Mouse (Mus musculus) embryonic stem cell, embryonic (primary cell): ENCODE results near the gene Me3.
"Not testable (repeated sequence)": the region's sequence is repeated elsewhere in the genome, so short reads cannot be mapped to it uniquely, and the experiment has no call there.

Experiments
- CTCF ChIA-PET, 4 experiments: fragments of 300-600 bp in 2 of 4; fragments of 350-600 bp in 2 of 4; sonication (Branson Sonifier 250); formaldehyde crosslinking; loops; one replicate each; lab custom pipeline; 2022; ENCODE audit warnings: inconsistent platforms in 2 of 4; lab: Charles Lee
- POLR2A ChIA-PET, 4 experiments: fragments of 300-600 bp in 2 of 4; fragments of 350-600 bp in 2 of 4; sonication (Branson Sonifier 250); formaldehyde crosslinking; loops; one replicate each; lab custom pipeline; 2022; ENCODE audit warnings: antibody characterized with exemption in 4 of 4, inconsistent platforms in 1 of 4; lab: Charles Lee

The Me3 gene

GRCm38 (mm10) chr7:89716226-89716625 lies 84.0 kb downstream of the Me3 start:
- ChIA-PET POLR2A (no interaction called here), CTCF (no interaction called here)

GRCm38 (mm10) chr7:89717521-89717920 lies 85.3 kb downstream of the Me3 start:
- ChIA-PET POLR2A (no interaction called here), CTCF (no interaction called here)

- ChIA-PET POLR2A (no interaction called here), CTCF (no interaction called here)
Measured at GRCm38 (mm10) chr7:89718264-89718663, 86.1 kb downstream of the Me3 start.

GRCm38 (mm10) chr7:89720256-89720655 lies 88.1 kb downstream of the Me3 start:
- CTCF ChIA-PET: no interaction called here
- POLR2A ChIA-PET: no interaction called here

- ChIA-PET CTCF (interaction anchor here in 1 of 4 experiments (0.6 kb wide), 1 partner anchor 398 kb away, joined by 3 read pairs; no protein-coding TSS in a partner anchor), POLR2A (no interaction called here)
Measured at GRCm38 (mm10) chr7:89726712-89727111, 94.5 kb downstream of the Me3 start.

- ChIA-PET CTCF (interaction anchor here in 1 of 4 experiments (0.6 kb wide), 1 partner anchor 1214 kb away, joined by 3 read pairs; no protein-coding TSS in a partner anchor), POLR2A (no interaction called here)
Measured at GRCm38 (mm10) chr7:89727615-89728014, 95.4 kb downstream of the Me3 start.

GRCm38 (mm10) chr7:89728393-89728792 lies 96.2 kb downstream of the Me3 start:
- ChIA-PET POLR2A (no interaction called here), CTCF (no interaction called here)

- CTCF ChIA-PET: no interaction called here
- POLR2A ChIA-PET: no interaction called here
Measured at GRCm38 (mm10) chr7:89730514-89730913, 98.3 kb downstream of the Me3 start.

GRCm38 (mm10) chr7:89731115-89731514 lies 98.9 kb downstream of the Me3 start:
- POLR2A ChIA-PET, CTCF ChIA-PET: not testable (repeated sequence)

GRCm38 (mm10) chr7:89748415-89748814 lies 116.2 kb downstream of the Me3 start:
- POLR2A ChIA-PET: no interaction called here
- CTCF ChIA-PET: no interaction called here

GRCm38 (mm10) chr7:89749183-89749582 lies 117.0 kb downstream of the Me3 start:
- ChIA-PET POLR2A (no interaction called here), CTCF (no interaction called here)

GRCm38 (mm10) chr7:89766678-89767508 lies 134.7 kb downstream of the Me3 start:
- POLR2A ChIA-PET: interaction anchor here in 1 of 4 experiments (0.7 kb wide), 1 partner anchor 43 kb away, joined by 3 read pairs; no protein-coding TSS in a partner anchor

GRCm38 (mm10) chr7:89769106-89769896 lies 137.1 kb downstream of the Me3 start:
- ChIA-PET CTCF (no interaction called here), POLR2A (no interaction called here)

More at GRCm38 (mm10) chr7:89766678-89767508, 134.7 kb downstream of the Me3 start:
- CTCF ChIA-PET: no interaction called here

- ChIA-PET CTCF (no interaction called here), POLR2A (no interaction called here)
Measured at GRCm38 (mm10) chr7:89770021-89770420, 137.8 kb downstream of the Me3 start.

GRCm38 (mm10) chr7:89772906-89773305 lies 140.7 kb downstream of the Me3 start:
- POLR2A ChIA-PET: interaction anchor here in 2 of 4 experiments (1.3 to 1.5 kb wide), 3 partner anchors 9 to 168 kb away, joined by 3 to 6 read pairs (median 4); partner anchors contain the start of gene Hikeshi (in 1 of the 2)
- CTCF ChIA-PET: no interaction called here

GRCm38 (mm10) chr7:89773352-89773921 lies 141.2 kb downstream of the Me3 start:
- ChIA-PET POLR2A (interaction anchor here in 2 of 4 experiments (1.3 to 1.5 kb wide), 3 partner anchors 10 to 167 kb away, joined by 3 to 6 read pairs (median 4); partner anchors contain the start of gene Hikeshi (in 1 of the 2)), CTCF (no interaction called here)

- ChIA-PET CTCF (interaction anchor here in 1 of 4 experiments (0.6 kb wide), 1 partner anchor 1642 kb away, joined by 3 read pairs; no protein-coding TSS in a partner anchor), POLR2A (interaction anchor here in 2 of 4 experiments (1.5 kb wide), 2 partner anchors 14 to 167 kb away, joined by 3 to 6 read pairs; partner anchors contain the start of gene Hikeshi (in 1 of the 2))
Measured at GRCm38 (mm10) chr7:89773926-89774325, 141.7 kb downstream of the Me3 start.

GRCm38 (mm10) chr7:89775848-89776247 lies 143.7 kb downstream of the Me3 start:
- CTCF ChIA-PET: no interaction called here
- POLR2A ChIA-PET: no interaction called here

- CTCF ChIA-PET: no interaction called here
- POLR2A ChIA-PET: no interaction called here
Measured at GRCm38 (mm10) chr7:89781391-89781790, 149.2 kb downstream of the Me3 start.
